Mouse (Mus musculus) midbrain, embryonic 16.5 days (tissue): ENCODE data around the gene Tnfrsf22. TPM values are rescaled to one million over a fixed set of nuclear protein-coding genes. Genes with fewer than 3 reads are reported as not detected.

Experiments used
- ATAC-seq: fragments of 200-750 bp; cut with Nextera tagmentation; 2 replicates; pipeline ENCODE4 v1.8.0; 2017; ENCODE audit warnings: moderate TSS enrichment
- H3K27ac ChIP-seq: fragments of 300-500 bp; sonication (generic); 2 replicates; pipeline ENCODE4 v1.5.1; 2014; ENCODE audit warnings: mild to moderate bottlenecking, low read length, mixed read lengths
- H3K27me3 ChIP-seq: fragments of 300-500 bp; sonication (generic); 2 replicates; pipeline ENCODE4 v1.6.1; 2014; ENCODE audit warnings: low read depth, low read length, mixed read lengths; ENCODE audit not compliant: control insufficient read depth, insufficient read depth
- H3K36me3 ChIP-seq: fragments of 300-500 bp; sonication (generic); 2 replicates; pipeline ENCODE4 v1.6.1; 2014; ENCODE audit warnings: mild to moderate bottlenecking, low read length, moderate library complexity, mixed read lengths; ENCODE audit not compliant: control insufficient read depth, insufficient read depth
- H3K4me1 ChIP-seq: fragments of 300-500 bp; sonication (generic); 2 replicates; pipeline ENCODE4 v1.6.1; 2014; ENCODE audit warnings: mild to moderate bottlenecking, low read length, mixed read lengths; ENCODE audit not compliant: control insufficient read depth, insufficient read depth
- H3K4me2 ChIP-seq: fragments of 300-500 bp; sonication (generic); 2 replicates; pipeline ENCODE4 v1.6.1; 2014; ENCODE audit warnings: mild to moderate bottlenecking, low read length, mixed read lengths
- H3K4me3 ChIP-seq: fragments of 300-500 bp; sonication (generic); 2 replicates; pipeline ENCODE4 v1.5.1; 2014; ENCODE audit warnings: low read depth, mild to moderate bottlenecking, low read length, moderate library complexity, mixed read lengths
- H3K9ac ChIP-seq: fragments of 300-500 bp; sonication (generic); 2 replicates; pipeline ENCODE4 v1.6.1; 2014; ENCODE audit warnings: low read depth, low read length, mixed read lengths
- H3K9me3 ChIP-seq: fragments of 300-500 bp; sonication (generic); replicated peaks from 2 replicates; pipeline ENCODE4 v1.6.1; 2014; ENCODE audit warnings: mild to moderate bottlenecking, low read length, mixed read lengths; ENCODE audit not compliant: control insufficient read depth, poor library complexity, severe bottlenecking
- WGBS: fragments of 180-500 bp; shearing (Covaris S2); extraction: QIAGEN DNeasy Blood & Tissue Kit; methylation state at CpG from one replicate; pipeline ENCODE4 v1.1.7; 2014; 5-methylcytosine and 5-hydroxymethylcytosine counted together
- polyA plus RNA-seq: library from polyadenylated mRNA; unstranded; fragments of >200 nt; fragmentation: Nextera tagmentation; extraction: Ambion mirVana; gene quantifications from 2 replicates; pipeline ENCODE4 v1.2.1, GENCODE M21; 2015

Tnfrsf22 gene
- polyA plus RNA-seq, 1 experiment from 2014 or later = 3.8 TPM

GRCm38 (mm10) chr7:143624561-143624960, 24.9 kb downstream of the Tnfrsf22 start:
- no peaks in the 10 kb centered on the region for H3K27me3 ChIP-seq
- WGBS = 88% methylated on average over 3 of the region's 3 CpGs
- no peaks in the 10 kb centered on the region for H3K36me3 ChIP-seq
- H3K27ac ChIP-seq = no peak overlapping the region
- H3K4me3 ChIP-seq = no peak overlapping the region
- H3K9me3 ChIP-seq = no peaks in the 10 kb centered on the region
- ATAC-seq = no peak
- no peak overlapping the region for H3K9ac ChIP-seq
- H3K4me1 ChIP-seq = no peaks in the 10 kb centered on the region
- no peak overlapping the region for H3K4me2 ChIP-seq

- no peak for ATAC-seq
- 68% methylated on average over 1 of the region's 1 CpGs for WGBS
These were observed 28.5 kb downstream of the Tnfrsf22 start for GRCm38 (mm10) chr7:143620951-143621350.

GRCm38 (mm10) chr7:143614404-143615135, 34.9 kb downstream of the Tnfrsf22 start:
- no peak overlapping the region for H3K4me2 ChIP-seq
- H3K4me1 ChIP-seq = no peaks in the 10 kb centered on the region
- no peak overlapping the region for H3K9ac ChIP-seq
- 73% methylated on average over 9 of the region's 9 CpGs for WGBS
- H3K4me3 ChIP-seq = no peak overlapping the region
- no peaks in the 10 kb centered on the region for H3K27me3 ChIP-seq
- no peaks in the 10 kb centered on the region for H3K9me3 ChIP-seq
- no peaks in the 10 kb centered on the region for H3K36me3 ChIP-seq
- no peak overlapping the region for H3K27ac ChIP-seq
- no peak for ATAC-seq

More at GRCm38 (mm10) chr7:143620951-143621350, 28.5 kb downstream of the Tnfrsf22 start:
- H3K9ac ChIP-seq = no peak overlapping the region
- no peak overlapping the region for H3K4me2 ChIP-seq
- no peak overlapping the region for H3K27ac ChIP-seq
- no peaks in the 10 kb centered on the region for H3K9me3 ChIP-seq
- H3K36me3 ChIP-seq = no peaks in the 10 kb centered on the region
- no peaks in the 10 kb centered on the region for H3K27me3 ChIP-seq
- H3K4me1 ChIP-seq = no peaks in the 10 kb centered on the region
- H3K4me3 ChIP-seq = no peak overlapping the region

GRCm38 (mm10) chr7:143612215-143612614, 37.2 kb downstream of the Tnfrsf22 start:
- Histone ChIP-seq H3K4me3 (no peak overlapping the region), H3K4me1 (no peaks in the 10 kb centered on the region), H3K27me3 (no peaks in the 10 kb centered on the region), H3K27ac (no peak overlapping the region), H3K9ac (no peak overlapping the region), H3K9me3 (no peaks in the 10 kb centered on the region), H3K36me3 (no peaks in the 10 kb centered on the region), H3K4me2 (no peak overlapping the region)
- WGBS = 58% methylated on average over 3 of the region's 3 CpGs
- ATAC-seq = no peak

GRCm38 (mm10) chr7:143605321-143605720, 44.1 kb downstream of the Tnfrsf22 start:
- no peak overlapping the region for H3K4me3 ChIP-seq
- no peaks in the 10 kb centered on the region for H3K9me3 ChIP-seq
- H3K4me1 ChIP-seq = peaks cover 3% of the 10 kb centered on the region; the same call in 1 of the 2 replicates
- no peak overlapping the region for H3K9ac ChIP-seq
- no peak for ATAC-seq
- H3K27me3 ChIP-seq = no peaks in the 10 kb centered on the region
- H3K27ac ChIP-seq = no peak overlapping the region
- no peak overlapping the region for H3K4me2 ChIP-seq
- no peaks in the 10 kb centered on the region for H3K36me3 ChIP-seq
- 92% methylated on average over 3 of the region's 3 CpGs for WGBS

- peaks cover 3% of the 10 kb centered on the region; the same call in 1 of the 2 replicates for H3K4me1 ChIP-seq
- H3K4me3 ChIP-seq = no peak overlapping the region
- H3K36me3 ChIP-seq = no peaks in the 10 kb centered on the region
- H3K27ac ChIP-seq = no peak overlapping the region
- H3K9ac ChIP-seq = no peak overlapping the region
- H3K27me3 ChIP-seq = no peaks in the 10 kb centered on the region
- H3K4me2 ChIP-seq = no peak overlapping the region
- 71% methylated on average over 2 of the region's 2 CpGs for WGBS
- H3K9me3 ChIP-seq = no peaks in the 10 kb centered on the region
- no peak for ATAC-seq
These were observed 44.6 kb downstream of the Tnfrsf22 start for GRCm38 (mm10) chr7:143604889-143605288.

GRCm38 (mm10) chr7:143601705-143602104, 47.8 kb downstream of the Tnfrsf22 start:
- H3K9ac ChIP-seq = no peak overlapping the region
- peaks cover 12% of the 10 kb centered on the region for H3K4me1 ChIP-seq
- H3K27ac ChIP-seq = no peak overlapping the region
- H3K36me3 ChIP-seq = no peaks in the 10 kb centered on the region
- H3K4me3 ChIP-seq = no peak overlapping the region
- 72% methylated on average over 2 of the region's 2 CpGs for WGBS
- ATAC-seq = no peak
- no peaks in the 10 kb centered on the region for H3K9me3 ChIP-seq
- H3K4me2 ChIP-seq = no peak overlapping the region
- H3K27me3 ChIP-seq = no peaks in the 10 kb centered on the region

- WGBS = 7% methylated on average over 15 of the region's 15 CpGs
- no peak; the same call in 1 of the 2 replicates for ATAC-seq
These were observed 49.2 kb downstream of the Tnfrsf22 start for GRCm38 (mm10) chr7:143600231-143600740.

More at GRCm38 (mm10) chr7:143600231-143600740, 49.2 kb downstream of the Tnfrsf22 start:
- H3K4me3 ChIP-seq = peak overlapping the region; percentile 75
- no peaks in the 10 kb centered on the region for H3K9me3 ChIP-seq
- peak overlapping the region; percentile 61; the same call in 1 of the 2 replicates for H3K27ac ChIP-seq
- peaks cover 14% of the 10 kb centered on the region for H3K4me1 ChIP-seq
- no peaks in the 10 kb centered on the region for H3K27me3 ChIP-seq
- 0 out of 2 replicates have a peak, but pooled peaks cover 2% of the 10 kb centered on the region for H3K36me3 ChIP-seq
- peak overlapping the region; percentile 99 for H3K4me2 ChIP-seq
- H3K9ac ChIP-seq = peak overlapping the region; percentile 50; the same call in 1 of the 2 replicates
